Mouse (Mus musculus): ENCODE measurements around the gene Olfr985. TPM values are rescaled to one million over a fixed set of nuclear protein-coding genes. Genes with fewer than 3 reads are reported as not detected.

The Olfr985 gene
- polyA plus RNA-seq, 1 experiment from 2014 or later, result not detected

- in situ Hi-C loops (cut with MboI; ENCODE audit: low pct_unique_long_range_greater_than_20kb), result no loop called here
- no peak for TF ChIP-seq CTCF (IDR thresholded peaks at IDR 0.05)
- ChIA-PET POLR2A (no interaction called here), CTCF (no interaction called here)
- DNase-seq (ENCODE audit: low read depth, low spot score) (peak; percentile 42), ATAC-seq (peak; percentile 96)
- no peaks in the 10 kb centered on the region for H3K27me3 ChIP-seq
These were observed 35.2 kb downstream of the Olfr985 start for GRCm38 (mm10) chr9:40094769-40095168.

GRCm38 (mm10) chr9:40093495-40093894 lies 36.5 kb downstream of the Olfr985 start, which contains the start of gene Olfr983:
Gene Olfr983, minus strand, starts transcription at chr9:40093595.
- H3K27me3 ChIP-seq, result no peaks in the 10 kb centered on the region
- DNase-seq (ENCODE audit: low read depth, low spot score) (no peak), ATAC-seq (no peak)
- POLR2A ChIA-PET, result no interaction called here
- no peak for TF ChIP-seq CTCF (IDR thresholded peaks at IDR 0.05)
- in situ Hi-C loops (cut with MboI; ENCODE audit: low pct_unique_long_range_greater_than_20kb), result no loop called here
- CTCF ChIA-PET, result interaction anchor here (1.3 kb wide), 1 partner anchor 23 kb away, joined by 3 read pairs; no protein-coding TSS in a partner anchor

Other genes with a start within 250 kb of the Olfr985 start
- gene Olfr229, start 222.8 kb downstream of the Olfr985 start, polyA plus RNA-seq (2021), result not detected
- gene Olfr974, start 192.7 kb downstream of the Olfr985 start, polyA plus RNA-seq (2021), result not detected
- not detected for gene Olfr975, start 178.1 kb downstream of the Olfr985 start, polyA plus RNA-seq (2021)
- not detected for gene Olfr976, start 169.1 kb downstream of the Olfr985 start, polyA plus RNA-seq (2021)
- gene Olfr978, start 138.1 kb downstream of the Olfr985 start, polyA plus RNA-seq (2021), result not detected
- 0.05 TPM for gene Olfr979, start 126.7 kb downstream of the Olfr985 start, polyA plus RNA-seq (2021)
- not detected for gene Olfr980, start 120.6 kb downstream of the Olfr985 start, polyA plus RNA-seq (2021)
- not detected for gene Olfr981, start 108.7 kb downstream of the Olfr985 start, polyA plus RNA-seq (2021)
- not detected for gene Olfr982, start 56.4 kb downstream of the Olfr985 start, polyA plus RNA-seq (2021)
- gene Olfr983, start 36.6 kb downstream of the Olfr985 start, polyA plus RNA-seq (2021), result not detected
- not detected for gene Olfr984, start 16.0 kb downstream of the Olfr985 start, polyA plus RNA-seq (2021)
- not detected for gene Tmem225, start 17.9 kb upstream of the Olfr985 start, polyA plus RNA-seq (2021)
- gene Olfr986, start 50.7 kb upstream of the Olfr985 start, polyA plus RNA-seq (2021), result not detected
- gene Zfp202, start 62.1 kb upstream of the Olfr985 start, polyA plus RNA-seq (2021), result 4.9 TPM
- 0.01 TPM for gene Scn3b, start 139.0 kb upstream of the Olfr985 start, polyA plus RNA-seq (2021)